Mouse (Mus musculus) 416B (cell line): ENCODE measurements at regions not wholly inside any gene's neighbourhood (a gene's known extent, or its start where the extent isn't known, plus 50 kb on each side); places are given as distances from the start of the nearest gene placed in this dataset.
A peak's percentile ranks its signal among the peaks of the same experiment; 100 is the strongest.

ENCODE experiments used
- DNase-seq: peaks from one replicate; pipeline ENCODE4 v3.0.0; 2011; ENCODE audit warnings: low read depth

- no peak for DNase-seq
These were observed 72.0 kb upstream of the Eomes start for GRCm38 (mm10) chr9:118405926-118406518.

DNA sequence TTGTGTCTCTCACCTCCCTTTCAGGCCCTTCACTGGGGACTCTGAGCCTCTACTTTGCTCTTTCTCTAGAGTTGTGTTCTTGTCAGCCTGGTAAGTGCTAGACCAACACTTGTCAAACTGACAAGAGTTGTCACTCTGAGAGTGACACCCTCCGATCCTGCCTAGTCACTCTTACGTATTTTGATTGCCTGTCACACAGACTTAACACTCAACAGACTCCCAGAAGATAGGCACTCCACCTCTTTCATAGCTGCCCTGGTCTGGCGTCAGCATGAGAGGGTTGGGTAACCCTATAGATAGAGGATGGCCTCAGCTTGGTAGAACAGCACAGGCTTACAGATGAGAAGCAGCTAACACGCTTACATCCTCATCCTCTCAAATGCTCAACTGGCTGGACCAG lies 62.0 kb upstream of the Eomes start:
- DNase-seq: no peak

DNA sequence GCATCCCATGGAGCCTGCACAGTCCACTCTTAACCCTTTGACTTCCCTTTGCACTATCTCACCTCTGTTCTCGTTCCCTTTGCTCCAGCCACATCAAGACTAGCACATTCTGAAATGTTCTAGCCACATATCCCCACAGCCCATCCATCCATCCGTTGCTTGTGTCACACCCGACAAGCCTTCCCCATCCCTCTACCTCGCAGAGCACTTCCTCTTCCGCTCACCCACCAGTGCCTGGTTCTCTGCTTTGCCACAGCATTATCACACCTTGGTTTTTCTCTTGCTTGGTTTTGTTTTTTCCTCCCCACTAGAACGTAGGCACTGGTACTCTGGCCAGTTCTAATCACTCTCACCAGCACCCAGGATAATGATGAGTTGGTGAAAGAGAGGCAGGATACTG lies 61.5 kb upstream of the Eomes start:
- no peak for DNase-seq

GRCm38 (mm10) chr9:118424344-118424743 lies 53.7 kb upstream of the Eomes start:
- DNase-seq: peak; percentile 8
